Mouse (Mus musculus) spleen, adult 2 months (tissue): ENCODE measurements at regions not wholly inside any gene's neighbourhood (a gene's known extent, or its start where the extent isn't known, plus 50 kb on each side); places are given as distances from the start of the nearest gene placed in this dataset.

Source experiments
- DNase-seq, 2 experiments: peaks; one replicate each; pipeline versions ENCODE4 v3.0.0 to v3.0.0-alpha.2; 2012 to 2021; ENCODE audit warnings: low spot score in 2 of 2, low read depth in 1 of 2
- H3K27ac ChIP-seq: fragments of 200-500 bp; 2 replicates; pipeline ENCODE4 v1.5.1; 2012; ENCODE audit warnings: low read length, inconsistent platforms; ENCODE audit not compliant: insufficient read depth
- H3K27me3 ChIP-seq: fragments of 200-500 bp; 2 replicates; pipeline ENCODE4 v1.6.1; 2012; ENCODE audit warnings: mild to moderate bottlenecking, moderate library complexity, low read length, inconsistent platforms; ENCODE audit not compliant: control insufficient read depth, insufficient read depth
- H3K36me3 ChIP-seq: fragments of 200-500 bp; 2 replicates; pipeline ENCODE4 v1.6.1; 2012; ENCODE audit warnings: mild to moderate bottlenecking, low read length, inconsistent platforms; ENCODE audit not compliant: control insufficient read depth, insufficient read depth
- H3K4me1 ChIP-seq: fragments of 200-500 bp; 2 replicates; pipeline ENCODE4 v1.6.1; 2011; ENCODE audit warnings: inconsistent platforms; ENCODE audit not compliant: control insufficient read depth, insufficient read depth, insufficient read length
- H3K4me3 ChIP-seq: fragments of 200-500 bp; 2 replicates; pipeline ENCODE4 v1.5.1; 2011; ENCODE audit warnings: mild to moderate bottlenecking, inconsistent platforms; ENCODE audit not compliant: insufficient read depth, insufficient read length; ENCODE audit errors: extremely low read depth
- CTCF ChIP-seq: fragments of 200-500 bp; IDR thresholded peaks from 2 replicates; pipeline ENCODE4 v1.5.1; 2011; ENCODE audit warnings: mild to moderate bottlenecking, inconsistent platforms; ENCODE audit not compliant: insufficient read depth, insufficient read length, insufficient replicate concordance; ENCODE audit errors: extremely low read depth
- POLR2A ChIP-seq: fragments of 200-500 bp; IDR thresholded peaks from 2 replicates; pipeline ENCODE4 v1.6.1; 2011; ENCODE audit warnings: low read depth, low read length, inconsistent platforms
- WGBS: fragments of 180-500 bp; shearing (Covaris S2); methylation state at CpG from one replicate; pipeline ENCODE4 v1.1.7; 2018; 5-methylcytosine and 5-hydroxymethylcytosine counted together

- Histone ChIP-seq H3K4me1 (no peaks in the 10 kb centered on the region), H3K27me3 (no peaks in the 10 kb centered on the region), H3K27ac (no peak overlapping the region), H3K4me3 (no peak overlapping the region), H3K36me3 (no peaks in the 10 kb centered on the region)
- TF ChIP-seq CTCF = no peak
- no peak for DNase-seq
- 12% methylated on average over 1 of the region's 1 CpGs for WGBS
Observed at GRCm38 (mm10) chr13:115451244-115451643, 349.5 kb upstream of the Itga1 start.

GRCm38 (mm10) chr13:115427091-115428033 is 325.6 kb upstream of the Itga1 start:
- Histone ChIP-seq H3K27ac (no peak overlapping the region), H3K4me1 (no peaks in the 10 kb centered on the region), H3K4me3 (no peak overlapping the region), H3K27me3 (no peaks in the 10 kb centered on the region), H3K36me3 (no peaks in the 10 kb centered on the region)
- TF ChIP-seq POLR2A = no peak
- TF ChIP-seq CTCF = no peak
- no peak for DNase-seq
- WGBS = 82% methylated on average over 12 of the region's 12 CpGs

DNA sequence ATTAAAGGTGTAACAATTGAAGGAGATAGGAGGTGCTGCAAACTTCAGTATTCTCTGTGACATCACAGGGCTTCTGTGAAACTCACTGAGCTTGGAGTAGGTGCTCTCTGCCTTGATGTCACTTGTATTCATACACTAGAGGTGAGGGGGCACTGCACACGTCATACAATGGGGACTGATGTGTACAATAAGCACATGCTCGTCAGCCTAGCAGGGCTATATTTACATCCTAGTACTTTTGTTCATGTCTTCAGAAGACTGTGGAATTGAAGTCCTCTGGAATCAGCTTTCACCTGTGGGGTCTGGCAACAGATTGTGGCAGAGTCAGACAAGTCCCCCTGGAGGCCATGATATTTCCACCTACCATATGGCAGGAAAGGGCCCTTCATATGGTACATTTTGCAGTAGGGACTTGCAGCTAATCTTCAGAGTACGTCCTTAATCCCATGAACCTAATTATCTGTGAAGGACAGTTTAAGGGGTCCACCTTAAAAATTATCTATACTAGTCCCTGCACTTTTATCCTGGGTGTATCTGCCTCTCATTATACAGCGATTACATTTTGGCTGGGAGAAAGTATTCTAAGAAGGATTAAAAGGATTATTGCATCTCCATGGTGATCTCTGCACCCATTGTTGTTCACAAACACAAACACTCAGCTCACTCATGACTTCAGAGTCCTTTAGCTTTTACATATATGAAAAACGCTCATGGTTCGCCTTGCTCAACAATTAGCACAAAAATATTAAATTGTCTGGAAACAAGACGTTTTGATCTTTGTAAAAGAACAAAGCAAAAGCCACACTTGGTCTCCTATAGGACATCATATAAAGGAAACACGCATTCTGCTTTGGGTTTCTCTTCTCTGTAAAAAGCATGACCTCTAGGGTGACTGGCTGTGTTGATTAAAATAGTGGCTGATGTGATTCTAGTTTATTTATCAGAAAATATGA is 324.1 kb upstream of the Itga1 start:
- no peak overlapping the region for H3K4me3 ChIP-seq
- 83% methylated on average over 8 of the region's 8 CpGs for WGBS
- no peaks in the 10 kb centered on the region for H3K4me1 ChIP-seq
- H3K27me3 ChIP-seq = no peaks in the 10 kb centered on the region
- TF ChIP-seq CTCF (no peak), POLR2A (no peak)
- H3K27ac ChIP-seq = no peak overlapping the region
- no peaks in the 10 kb centered on the region for H3K36me3 ChIP-seq
- no peak for DNase-seq

GRCm38 (mm10) chr13:115423761-115424160 is 322.0 kb upstream of the Itga1 start:
- no peaks in the 10 kb centered on the region for H3K36me3 ChIP-seq
- H3K4me1 ChIP-seq = no peaks in the 10 kb centered on the region
- DNase-seq = no peak
- no peaks in the 10 kb centered on the region for H3K27me3 ChIP-seq
- no peak for TF ChIP-seq CTCF
- TF ChIP-seq POLR2A = no peak
- 75% methylated on average over 3 of the region's 3 CpGs for WGBS
- no peak overlapping the region for H3K27ac ChIP-seq
- H3K4me3 ChIP-seq = no peak overlapping the region

GRCm38 (mm10) chr13:115421483-115421882 is 319.7 kb upstream of the Itga1 start:
- Histone ChIP-seq H3K27me3 (no peaks in the 10 kb centered on the region), H3K36me3 (no peaks in the 10 kb centered on the region), H3K4me3 (no peak overlapping the region), H3K4me1 (no peaks in the 10 kb centered on the region), H3K27ac (no peak overlapping the region)
- DNase-seq = no peak
- TF ChIP-seq CTCF (no peak), POLR2A (no peak)
- WGBS = 73% methylated on average over 1 of the region's 1 CpGs

GRCm38 (mm10) chr13:115417829-115418228 is 316.1 kb upstream of the Itga1 start:
- TF ChIP-seq POLR2A = no peak
- no peak for TF ChIP-seq CTCF
- 80% methylated on average over 4 of the region's 4 CpGs for WGBS
- H3K4me3 ChIP-seq = no peak overlapping the region
- H3K27me3 ChIP-seq = no peaks in the 10 kb centered on the region
- no peak for DNase-seq
- no peak overlapping the region for H3K27ac ChIP-seq
- no peaks in the 10 kb centered on the region for H3K36me3 ChIP-seq
- no peaks in the 10 kb centered on the region for H3K4me1 ChIP-seq
